Mouse (Mus musculus): ENCODE results near the gene Mrps36.

- TF ChIP-seq POLR2A (IDR thresholded peaks at IDR 0.05; ENCODE audit: control insufficient read depth, extremely low read depth, insufficient read depth, low read length, poor library complexity) (peak; percentile 40; the same call in 1 of the 2 replicates), CTCF (IDR thresholded peaks at IDR 0.05; ENCODE audit: borderline replicate concordance, control insufficient read depth, extremely low read depth, insufficient read depth, low read length, poor library complexity) (0 out of 2 replicates have a peak, but pooled peaks have one; percentile 16)
Observed at GRCm38 (mm10) chr13:100775252-100776055, 31.0 kb upstream of the Mrps36 start, which contains the start of gene Cenph.
